Mouse (Mus musculus) urinary bladder, postnatal 10 days (tissue): ENCODE data around the gene Pdcd6ip.
"Not testable (repeated sequence)": the region's sequence is repeated elsewhere in the genome, so short reads cannot be mapped to it uniquely, and the experiment has no call there.

Experiments
- DNase-seq: peaks from one replicate; pipeline ENCODE4 v3.0.0; 2022; ENCODE audit warnings: low spot score

The Pdcd6ip gene

GRCm38 (mm10) chr9:113707481-113708360, at the start of gene Pdcd6ip:
Gene Pdcd6ip, minus strand, starts transcription at chr9:113708259.
- peak; percentile 80 for DNase-seq

- no peak for DNase-seq
Measured at GRCm38 (mm10) chr9:113755888-113756719, 48.0 kb upstream of the Pdcd6ip start.

DNA sequence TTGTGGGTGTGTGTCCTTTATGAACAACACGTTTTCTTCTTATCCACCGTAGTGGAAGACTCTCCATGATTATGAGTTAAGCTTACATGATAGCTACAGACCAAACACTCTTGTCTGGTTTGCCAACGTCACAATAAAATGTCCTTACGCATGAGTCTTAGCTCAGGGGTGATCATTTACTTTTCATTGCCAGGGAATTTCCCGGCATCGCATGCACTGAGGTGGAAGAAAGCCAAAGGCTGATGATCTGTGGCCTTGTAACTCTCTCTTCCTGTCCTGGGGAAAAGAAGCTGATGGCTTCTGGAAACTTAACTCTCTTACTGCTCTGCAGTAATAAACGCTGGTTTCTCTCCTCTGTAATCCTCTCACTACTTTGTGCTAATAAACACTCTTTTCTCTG, 41.3 kb upstream of the Pdcd6ip start:
- DNase-seq, result no peak

DNA sequence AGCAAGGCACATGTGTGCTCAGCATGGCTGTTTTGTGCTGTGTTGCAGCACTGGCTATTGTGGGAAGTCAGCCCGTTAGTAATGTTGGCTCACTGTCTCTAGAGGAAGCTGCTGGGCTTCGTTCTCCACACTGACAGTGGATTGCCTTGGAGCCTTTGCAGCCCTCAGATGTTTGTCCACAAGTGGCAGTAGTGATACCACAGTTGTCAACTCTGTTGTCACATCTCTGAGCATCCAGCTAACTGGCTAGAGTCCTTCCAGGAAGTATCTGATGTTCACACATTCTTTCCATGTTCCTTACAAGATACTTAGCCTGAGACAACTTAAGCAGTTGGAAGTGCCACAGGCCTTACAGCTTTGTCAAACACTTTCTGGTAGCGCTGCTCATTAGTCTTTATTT, 35.2 kb upstream of the Pdcd6ip start:
- DNase-seq, result no peak

DNA sequence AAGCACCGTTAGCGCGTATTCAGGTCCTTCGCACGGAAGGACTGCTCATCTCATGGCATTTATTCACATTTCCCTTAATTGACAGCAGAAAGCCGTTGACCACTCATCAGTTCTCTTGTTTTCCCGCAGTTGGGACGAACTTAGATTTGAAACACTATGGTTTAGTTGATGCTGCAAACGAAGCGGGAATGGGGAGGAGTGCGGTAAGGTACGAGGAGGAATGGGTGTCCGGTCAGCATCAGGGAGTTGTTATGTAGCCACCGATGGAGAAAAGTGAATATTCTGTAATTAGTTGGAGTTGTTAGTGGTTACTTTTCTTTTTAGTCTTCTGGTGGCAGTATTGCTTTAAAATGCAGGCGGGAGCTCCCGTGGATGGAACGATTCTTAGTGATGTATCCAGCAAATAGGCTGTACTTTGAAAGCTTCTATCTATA, 34.3 kb upstream of the Pdcd6ip start:
- no peak for DNase-seq

GRCm38 (mm10) chr9:113741637-113742137, 33.6 kb upstream of the Pdcd6ip start:
- DNase-seq, result peak; percentile 15

- DNase-seq, result peak; percentile 23
Measured at GRCm38 (mm10) chr9:113741108-113741636, 33.1 kb upstream of the Pdcd6ip start, which contains the start of gene Clasp2. Gene Clasp2, plus strand, starts transcription at chr9:113741473.

DNA sequence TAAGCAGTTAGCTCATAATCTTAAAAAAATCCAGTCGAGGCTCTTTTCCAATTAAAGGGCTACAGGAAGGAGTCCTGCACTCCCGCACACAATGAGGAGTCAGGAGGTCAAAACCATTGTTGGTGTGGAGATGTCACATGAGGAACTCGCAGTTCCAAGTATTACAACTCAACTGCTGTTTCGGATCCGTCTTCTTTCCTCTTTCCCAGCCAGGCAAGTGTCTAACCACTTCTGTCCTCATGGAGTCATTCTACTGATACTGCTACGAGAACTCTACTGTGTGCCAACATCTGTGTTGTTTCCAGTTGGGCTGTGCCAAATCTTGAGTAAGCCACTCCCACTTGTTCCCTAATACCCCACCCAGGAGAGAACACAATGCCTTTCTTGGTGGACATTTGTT, 30.9 kb upstream of the Pdcd6ip start:
- DNase-seq, result no peak

- no peak for DNase-seq
Measured at GRCm38 (mm10) chr9:113738021-113738420, 30.0 kb upstream of the Pdcd6ip start.

DNA sequence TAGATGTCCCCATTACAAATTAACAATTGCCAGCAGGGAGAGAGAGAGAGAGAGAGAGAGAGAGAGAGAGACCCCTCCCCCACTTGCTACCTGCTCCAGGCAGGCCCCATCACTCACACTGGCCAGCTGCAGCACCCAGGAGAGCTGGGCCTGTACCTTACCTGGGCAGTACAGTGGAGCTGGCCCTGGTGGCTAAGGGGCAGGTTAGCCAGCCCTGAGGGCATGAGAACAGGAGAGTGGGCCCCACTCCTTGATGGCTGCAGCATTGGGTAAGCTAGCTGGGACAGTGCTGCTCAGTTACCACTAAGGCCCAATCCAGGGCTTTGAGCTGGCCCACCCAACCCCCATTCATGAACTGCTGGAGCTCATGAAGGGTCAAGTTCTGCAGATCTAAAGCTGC, 27.9 kb upstream of the Pdcd6ip start:
- no peak for DNase-seq

DNA sequence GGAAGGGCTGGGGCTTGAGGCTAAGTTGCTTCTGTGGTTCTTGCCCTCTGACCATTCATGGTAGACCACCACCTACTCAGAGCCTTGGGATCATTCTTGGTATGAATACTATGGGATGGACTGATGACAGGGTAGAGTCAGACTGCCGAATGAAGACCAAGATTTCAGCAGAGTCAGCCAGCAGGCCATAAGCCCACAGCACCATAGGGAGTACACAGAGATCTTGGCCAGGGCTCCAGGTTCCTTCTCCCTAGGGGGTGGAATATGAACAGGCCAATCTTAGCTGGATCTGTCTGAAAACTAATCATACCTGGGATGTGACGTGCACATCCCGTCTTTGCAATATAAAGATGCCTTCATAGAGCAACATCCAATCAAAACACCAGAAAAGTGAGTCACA, 23.5 kb upstream of the Pdcd6ip start:
- no peak for DNase-seq

GRCm38 (mm10) chr9:113726991-113727680, 19.1 kb upstream of the Pdcd6ip start:
- no peak for DNase-seq

GRCm38 (mm10) chr9:113726131-113726530, 18.1 kb upstream of the Pdcd6ip start:
- no peak for DNase-seq

GRCm38 (mm10) chr9:113725609-113726008, 17.6 kb upstream of the Pdcd6ip start:
- DNase-seq, result not testable (repeated sequence)

DNA sequence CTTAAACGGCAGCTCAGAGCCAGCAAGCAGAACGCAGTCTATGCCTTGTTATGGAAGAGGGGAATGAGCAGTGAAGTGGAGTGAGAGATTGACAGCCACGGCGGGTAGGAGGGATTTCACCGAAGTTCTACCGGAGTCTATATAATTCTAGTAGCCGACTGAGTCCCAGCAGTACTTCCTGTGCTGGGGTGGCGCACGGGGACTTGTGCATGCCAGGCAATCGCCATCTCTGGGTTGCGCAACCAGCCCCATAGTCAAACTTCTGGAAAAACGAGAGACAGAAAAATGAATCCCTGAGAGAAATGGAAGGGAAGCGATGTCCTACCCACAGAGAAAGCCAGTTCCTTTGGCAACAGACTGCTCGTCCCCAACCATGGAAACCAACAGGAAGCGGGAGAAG, 16.6 kb upstream of the Pdcd6ip start:
- DNase-seq, result no peak

DNA sequence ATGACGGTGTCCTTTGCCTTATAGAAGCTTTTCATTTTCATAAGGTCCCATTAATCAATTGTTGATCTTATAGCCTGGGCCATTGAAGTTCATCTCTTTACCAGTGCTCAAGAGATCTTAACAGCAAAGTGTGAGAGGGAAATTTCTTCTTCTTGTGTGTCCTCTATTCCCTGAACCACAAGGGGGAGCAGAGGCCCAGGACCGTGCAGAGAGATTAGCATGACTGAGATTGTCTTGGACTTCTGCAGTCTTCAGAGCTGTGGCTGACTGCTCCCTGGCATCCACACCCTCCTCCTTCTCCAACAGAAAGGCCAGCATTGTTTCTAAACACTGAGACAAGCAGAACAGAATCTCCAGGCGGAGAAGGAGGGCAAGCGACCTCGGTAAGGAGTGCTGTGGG, 11.0 kb upstream of the Pdcd6ip start:
- DNase-seq, result no peak

- DNase-seq, result no peak
Measured at GRCm38 (mm10) chr9:113710871-113711270, 2.8 kb upstream of the Pdcd6ip start.

DNA sequence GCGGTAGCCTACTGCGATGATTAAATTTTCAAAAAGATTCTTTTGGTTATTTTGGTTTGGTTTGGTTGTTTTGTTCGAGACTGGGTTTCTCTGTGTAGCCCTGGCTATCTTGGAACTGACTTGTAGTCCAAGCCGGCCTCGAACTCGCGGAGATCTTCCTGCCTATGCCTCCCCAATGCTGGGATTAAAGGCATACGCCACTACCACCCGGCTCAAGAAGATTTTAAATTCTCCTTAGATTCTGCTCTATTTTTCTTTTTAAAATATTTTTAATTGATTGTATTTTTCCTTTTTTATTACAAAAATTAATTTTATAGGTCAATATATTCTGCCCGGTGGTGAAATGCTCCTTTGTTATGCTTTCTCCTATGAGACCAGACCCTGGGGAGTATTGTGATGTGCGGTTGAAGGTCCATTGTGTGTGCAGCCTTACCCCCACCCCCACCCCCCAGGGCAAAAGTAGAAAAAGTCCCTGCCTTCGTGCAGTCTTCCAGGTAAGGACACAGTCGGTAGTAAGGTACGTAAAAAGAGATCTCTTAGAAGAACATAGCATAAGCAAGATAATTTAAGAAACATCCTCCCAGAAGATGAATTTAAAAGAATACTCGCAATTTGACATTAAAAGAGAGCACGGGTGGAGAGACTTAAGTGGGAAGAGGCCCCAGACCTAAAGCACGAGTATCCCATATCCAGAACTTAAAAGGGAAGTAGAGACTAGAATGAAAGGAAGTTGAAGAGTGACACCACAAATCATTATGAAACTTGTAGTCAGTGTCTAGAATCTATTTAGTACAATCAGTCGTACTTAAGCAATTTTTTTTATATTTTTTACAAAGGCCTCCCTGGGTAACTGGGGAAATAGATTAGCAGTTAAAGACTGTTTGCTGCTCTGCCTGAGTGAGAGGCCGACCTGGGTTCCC, 562 bp upstream of the Pdcd6ip start:
- DNase-seq, result no peak

GRCm38 (mm10) chr9:113706841-113707240, 1.2 kb downstream of the Pdcd6ip start:
- no peak for DNase-seq

GRCm38 (mm10) chr9:113706108-113706507, 2.0 kb downstream of the Pdcd6ip start:
- DNase-seq, result no peak
